Mouse (Mus musculus): Measurements from ENCODE around the gene Rab37. TPM values are rescaled to one million over a fixed set of nuclear protein-coding genes. Genes with fewer than 3 reads are reported as not detected.

Rab37 gene
- polyA plus RNA-seq, 1 experiment from 2014 or later = 0.99 TPM

DNA sequence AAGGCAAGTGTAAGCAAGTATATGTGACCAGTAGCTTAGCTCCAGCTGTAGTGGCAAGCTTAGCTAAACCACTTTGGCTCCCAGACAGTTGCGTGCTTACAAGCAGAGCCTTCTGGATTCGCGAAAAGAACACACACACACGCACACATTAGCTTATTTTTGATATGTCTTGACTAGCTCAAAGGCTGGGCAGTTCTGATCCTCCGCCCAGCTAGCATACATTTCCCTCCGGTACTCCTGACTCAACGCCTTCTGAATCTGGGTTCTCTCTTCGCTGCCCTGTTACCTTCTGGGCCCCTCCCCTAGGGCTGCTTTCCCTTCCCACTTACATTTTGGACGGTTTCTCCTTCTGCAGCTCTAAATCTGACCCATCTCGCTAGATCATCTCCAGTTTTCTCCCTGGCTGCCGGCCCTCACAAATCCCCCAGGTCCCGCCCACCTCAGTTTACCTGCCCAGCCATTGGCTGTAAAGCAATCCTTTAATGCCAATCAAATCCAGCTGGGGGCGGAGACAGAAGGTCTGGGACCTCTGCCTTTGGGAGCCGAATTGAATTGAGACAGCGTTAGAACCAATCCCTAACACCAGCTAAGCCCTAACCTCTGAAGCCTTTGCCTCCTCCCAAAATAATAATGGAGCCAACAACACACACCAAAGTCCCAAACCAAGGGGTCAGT, 60.7 kb downstream of the Rab37 start:
- ATAC-seq (ENCODE audit: low FRiP score) = peak; percentile 77
- Histone ChIP-seq H3K4me3 (peak overlapping the region; percentile 38), H3K27ac (peak overlapping the region; percentile 18; the same call in 1 of the 2 replicates), H3K27me3 (peaks cover 45% of the 10 kb centered on the region), H3K9me3 (no peaks in the 10 kb centered on the region), H3K9ac (peak overlapping the region; percentile 72), H3K4me1 (replicated peaks) (peaks cover 33% of the 10 kb centered on the region), H3K36me3 (no peaks in the 10 kb centered on the region), H3K4me2 (peak overlapping the region; percentile 58)
- whole genome bisulfite sequencing = 11% methylated on average over 15 of the region's 15 CpGs

GRCm38 (mm10) chr11:115153088-115153487, 61.9 kb downstream of the Rab37 start:
- Histone ChIP-seq H3K27me3 (peaks cover 56% of the 10 kb centered on the region), H3K9ac (no peak overlapping the region), H3K9me3 (no peaks in the 10 kb centered on the region), H3K36me3 (no peaks in the 10 kb centered on the region), H3K4me1 (replicated peaks) (peaks cover 34% of the 10 kb centered on the region), H3K4me2 (no peak overlapping the region), H3K4me3 (no peak overlapping the region), H3K27ac (no peak overlapping the region)
- ATAC-seq (ENCODE audit: low FRiP score) = no peak
- 81% methylated on average over 9 of the region's 9 CpGs for WGBS

- Histone ChIP-seq H3K27ac (no peak overlapping the region), H3K4me1 (replicated peaks) (peaks cover 40% of the 10 kb centered on the region), H3K9ac (0 out of 2 replicates have a peak overlapping the region, but pooled peaks have one; percentile 2), H3K27me3 (peaks cover 62% of the 10 kb centered on the region), H3K36me3 (no peaks in the 10 kb centered on the region), H3K4me2 (peak overlapping the region; percentile 43), H3K9me3 (no peaks in the 10 kb centered on the region), H3K4me3 (peak overlapping the region; percentile 32)
- ATAC-seq (ENCODE audit: low FRiP score) = peak; percentile 38
- under 1% methylated on average over 35 of the region's 35 CpGs for WGBS
These were observed 62.6 kb downstream of the Rab37 start for GRCm38 (mm10) chr11:115153699-115154292.

DNA sequence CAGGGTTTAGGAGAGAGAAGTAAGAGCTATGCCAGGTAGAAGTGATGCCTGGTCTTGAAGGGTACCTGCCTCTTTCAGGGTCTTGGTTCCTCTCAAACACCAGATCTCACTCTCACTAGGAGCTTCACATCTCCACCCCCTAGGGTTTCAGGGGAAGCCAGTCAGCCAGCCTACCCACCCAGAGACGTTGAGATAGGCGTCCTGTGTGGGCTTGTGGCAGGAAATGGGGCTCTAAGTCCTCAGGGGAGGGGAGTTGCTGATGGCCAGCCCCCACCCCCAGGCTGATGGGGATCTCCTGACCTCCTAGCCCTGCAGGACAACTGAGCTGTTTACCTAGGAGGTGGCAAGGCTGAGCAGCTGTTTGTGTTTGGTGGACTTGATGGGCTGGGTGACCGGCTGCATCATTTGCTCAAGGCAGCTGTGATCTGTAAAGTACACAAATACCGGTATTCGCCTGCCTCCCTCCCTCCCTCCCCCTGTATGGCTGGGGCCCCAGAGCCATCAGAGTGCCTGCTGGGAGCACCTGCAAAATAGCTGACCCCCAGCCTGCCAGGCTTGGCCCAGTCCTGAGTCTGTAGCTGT, 63.9 kb downstream of the Rab37 start:
- 32% methylated on average over 5 of the region's 5 CpGs for WGBS
- no peak overlapping the region for H3K27ac ChIP-seq
- H3K4me1 ChIP-seq (replicated peaks) = peaks cover 41% of the 10 kb centered on the region
- H3K9ac ChIP-seq = no peak overlapping the region
- no peak overlapping the region for H3K4me2 ChIP-seq
- no peaks in the 10 kb centered on the region for H3K9me3 ChIP-seq
- peaks cover 71% of the 10 kb centered on the region for H3K27me3 ChIP-seq
- no peak overlapping the region for H3K4me3 ChIP-seq
- H3K36me3 ChIP-seq = no peaks in the 10 kb centered on the region
- ATAC-seq (ENCODE audit: low FRiP score) = no peak

DNA sequence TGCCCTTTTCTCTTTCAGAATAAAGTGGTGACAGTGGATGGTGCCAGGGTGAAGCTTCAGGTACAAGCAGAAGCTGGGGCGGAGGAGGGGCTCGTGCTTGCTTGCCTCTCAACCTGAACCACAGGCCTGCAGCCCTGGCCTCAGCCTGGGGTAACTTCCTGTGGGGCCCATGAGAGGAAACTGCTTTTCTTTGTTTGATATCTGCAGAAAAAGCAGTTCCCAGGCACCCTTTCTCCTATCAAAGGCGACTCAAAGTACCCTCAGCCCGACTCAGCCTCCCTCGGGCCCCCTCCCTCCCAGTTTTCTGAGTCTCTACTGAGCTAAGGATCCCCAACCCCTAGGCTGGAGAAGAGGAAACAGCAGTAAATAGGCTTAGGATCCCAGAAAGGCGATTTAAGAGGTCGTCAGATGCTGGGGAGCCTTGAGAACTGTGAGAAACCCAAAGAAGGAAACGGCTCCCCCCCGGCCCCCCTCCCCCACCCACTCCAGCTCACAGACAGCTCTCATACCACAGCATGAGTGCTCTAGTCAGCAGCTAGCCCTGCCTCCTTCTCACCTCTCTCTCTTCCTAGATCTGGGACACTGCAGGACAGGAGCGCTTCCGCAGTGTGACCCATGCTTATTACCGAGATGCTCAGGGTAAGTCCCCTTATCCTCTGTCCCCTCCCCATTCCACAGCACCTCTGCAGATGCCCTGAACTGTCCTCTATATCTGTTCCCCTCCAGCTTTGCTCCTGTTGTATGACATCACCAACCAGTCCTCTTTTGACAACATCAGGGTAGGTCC, 66.9 kb downstream of the Rab37 start:
- H3K36me3 ChIP-seq = no peaks in the 10 kb centered on the region
- peaks cover 42% of the 10 kb centered on the region for H3K4me1 ChIP-seq (replicated peaks)
- H3K4me2 ChIP-seq = no peak overlapping the region
- ATAC-seq (ENCODE audit: low FRiP score) = no peak
- no peaks in the 10 kb centered on the region for H3K9me3 ChIP-seq
- H3K9ac ChIP-seq = no peak overlapping the region
- H3K27ac ChIP-seq = no peak overlapping the region
- peaks cover 89% of the 10 kb centered on the region for H3K27me3 ChIP-seq
- no peak overlapping the region for H3K4me3 ChIP-seq
- 41% methylated on average over 12 of the region's 12 CpGs for WGBS

DNA sequence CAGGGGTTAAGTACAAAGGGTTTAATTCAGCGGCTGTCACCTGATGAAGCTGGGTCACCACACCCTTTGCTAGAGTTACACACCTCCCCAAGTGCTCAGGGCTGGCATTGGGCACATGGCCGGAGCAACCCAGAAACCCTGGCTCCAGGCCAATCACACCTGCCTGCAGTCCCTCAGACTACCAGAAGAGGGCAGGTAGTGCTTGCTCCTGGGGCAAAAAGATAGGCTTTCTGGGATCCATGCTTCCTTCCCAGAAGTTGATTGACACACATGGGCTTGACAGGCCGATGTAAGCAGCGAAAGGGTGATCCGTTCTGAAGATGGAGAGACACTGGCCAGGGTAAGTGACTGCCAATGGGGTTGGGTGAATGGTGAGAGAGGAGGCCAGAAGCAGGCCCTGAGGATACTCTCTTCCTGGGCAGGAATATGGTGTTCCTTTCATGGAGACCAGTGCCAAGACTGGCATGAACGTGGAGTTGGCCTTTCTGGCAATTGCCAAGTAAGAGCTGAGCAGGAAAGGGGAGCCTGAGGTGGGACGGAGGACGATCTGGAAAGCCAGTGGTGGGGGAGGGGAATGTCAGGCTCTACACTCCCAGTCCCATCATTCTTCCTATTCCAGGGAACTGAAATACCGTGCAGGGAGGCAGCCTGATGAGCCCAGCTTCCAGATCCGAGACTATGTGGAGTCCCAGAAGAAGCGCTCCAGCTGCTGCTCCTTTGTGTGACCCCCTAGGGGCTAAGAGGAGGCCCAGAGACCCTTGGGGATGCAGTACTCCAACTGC, 69.0 kb downstream of the Rab37 start:
- Histone ChIP-seq H3K9me3 (no peaks in the 10 kb centered on the region), H3K4me1 (replicated peaks) (peaks cover 47% of the 10 kb centered on the region), H3K27me3 (peaks cover 89% of the 10 kb centered on the region), H3K27ac (no peak overlapping the region), H3K36me3 (no peaks in the 10 kb centered on the region), H3K4me2 (no peak overlapping the region), H3K4me3 (no peak overlapping the region), H3K9ac (no peak overlapping the region)
- ATAC-seq (ENCODE audit: low FRiP score) = no peak
- WGBS = 44% methylated on average over 11 of the region's 11 CpGs

DNA sequence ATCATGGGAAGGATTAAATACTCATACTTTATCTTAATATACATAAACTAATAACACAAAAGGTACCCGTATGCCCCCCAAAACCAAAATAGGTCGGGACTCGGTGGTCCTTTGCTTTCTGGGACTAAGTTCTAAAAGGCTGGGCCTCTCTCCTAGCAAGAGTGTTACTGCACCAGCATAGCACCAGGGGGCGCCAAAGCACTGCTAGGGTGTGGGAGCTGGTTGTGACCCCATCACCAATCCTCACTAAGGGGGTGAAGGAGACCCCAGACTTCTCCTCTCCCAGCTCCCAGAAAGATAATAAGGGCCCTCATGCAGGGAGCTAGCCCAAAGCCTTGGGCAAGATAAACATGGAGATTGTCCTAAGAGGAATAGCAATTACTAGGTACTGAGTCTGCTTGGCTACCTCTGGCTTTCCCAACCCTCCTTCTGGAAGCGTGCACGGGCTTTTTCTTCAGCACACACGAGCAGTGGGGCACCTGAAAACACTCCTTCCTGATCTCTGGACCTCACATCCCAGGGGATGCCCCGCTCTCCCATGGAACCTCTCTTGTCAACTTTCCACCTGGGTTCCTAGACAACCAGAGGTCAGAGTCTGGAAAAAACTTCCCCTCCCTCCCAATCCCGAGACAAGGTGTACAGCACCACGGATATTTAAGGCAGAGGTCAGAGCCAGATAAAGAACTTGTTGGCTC, 69.8 kb downstream of the Rab37 start:
- Histone ChIP-seq H3K4me3 (no peak overlapping the region), H3K9ac (no peak overlapping the region), H3K27me3 (peaks cover 89% of the 10 kb centered on the region), H3K27ac (no peak overlapping the region), H3K36me3 (no peaks in the 10 kb centered on the region), H3K9me3 (no peaks in the 10 kb centered on the region), H3K4me1 (replicated peaks) (peaks cover 55% of the 10 kb centered on the region), H3K4me2 (no peak overlapping the region)
- WGBS = 30% methylated on average over 10 of the region's 10 CpGs
- ATAC-seq (ENCODE audit: low FRiP score) = no peak

DNA sequence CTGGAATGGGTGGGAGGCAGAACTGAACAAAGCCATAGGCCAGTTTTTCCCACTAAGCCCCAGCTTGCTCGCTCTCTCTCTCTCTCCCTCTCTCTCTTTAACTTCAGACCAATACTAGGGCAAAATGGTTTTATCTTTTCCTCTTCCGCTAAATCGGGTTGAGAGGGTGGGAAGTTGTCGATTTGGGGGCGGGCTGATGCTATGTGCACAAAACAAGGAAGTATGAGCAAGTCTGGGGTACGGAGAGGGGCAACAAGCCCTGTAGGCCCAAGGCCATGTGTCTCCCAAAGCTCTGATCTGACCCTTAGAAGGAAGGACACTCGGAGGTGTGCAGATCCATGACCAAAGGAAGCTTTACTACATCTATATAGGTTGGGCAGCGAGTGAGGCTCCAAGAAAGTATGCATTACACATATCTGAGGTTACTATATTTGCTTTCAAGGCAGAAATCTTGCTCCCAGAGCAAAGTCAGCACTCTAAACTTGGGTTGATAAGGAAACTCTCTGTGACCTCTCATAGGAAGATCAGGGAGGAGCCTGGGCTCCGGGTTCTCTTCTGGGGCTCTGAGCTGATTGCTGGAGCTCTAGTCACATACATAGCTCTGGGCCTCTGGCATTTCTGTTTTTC, 70.5 kb downstream of the Rab37 start:
- peaks cover 55% of the 10 kb centered on the region for H3K4me1 ChIP-seq (replicated peaks)
- 70% methylated on average over 9 of the region's 9 CpGs for WGBS
- ATAC-seq (ENCODE audit: low FRiP score) = no peak
- no peaks in the 10 kb centered on the region for H3K36me3 ChIP-seq
- peaks cover 87% of the 10 kb centered on the region for H3K27me3 ChIP-seq
- no peaks in the 10 kb centered on the region for H3K9me3 ChIP-seq
- H3K9ac ChIP-seq = no peak overlapping the region
- no peak overlapping the region for H3K4me3 ChIP-seq
- no peak overlapping the region for H3K4me2 ChIP-seq
- H3K27ac ChIP-seq = no peak overlapping the region

- Histone ChIP-seq H3K36me3 (no peaks in the 10 kb centered on the region), H3K4me2 (peak overlapping the region; percentile 68), H3K4me1 (replicated peaks) (peaks cover 55% of the 10 kb centered on the region), H3K27me3 (peaks cover 82% of the 10 kb centered on the region), H3K9me3 (no peaks in the 10 kb centered on the region), H3K4me3 (0 out of 2 replicates have a peak overlapping the region, but pooled peaks have one; percentile 56), H3K27ac (no peak overlapping the region), H3K9ac (no peak overlapping the region)
- ATAC-seq (ENCODE audit: low FRiP score) = no peak
- WGBS = 22% methylated on average over 9 of the region's 9 CpGs
These were observed 71.0 kb downstream of the Rab37 start for GRCm38 (mm10) chr11:115162205-115162601.

- H3K4me3 ChIP-seq = peak within 1 kb of the TSS; percentile 56
- H3K9ac ChIP-seq = peak within 1 kb of the TSS; percentile 74
- under 1% methylated on average over 47 of the region's 47 CpGs for WGBS
- peaks cover 78% of the 10 kb centered on the region for H3K27me3 ChIP-seq
- H3K4me1 ChIP-seq (replicated peaks) = peaks cover 55% of the 10 kb centered on the region
- peak within 1 kb of the TSS; percentile 68 for H3K4me2 ChIP-seq
- ATAC-seq (ENCODE audit: low FRiP score) = peak; percentile 93
- no peaks in the 10 kb centered on the region for H3K36me3 ChIP-seq
- no peaks in the 10 kb centered on the region for H3K9me3 ChIP-seq
- H3K27ac ChIP-seq = peak within 1 kb of the TSS; percentile 64; the same call in 1 of the 2 replicates
These were observed 71.7 kb downstream of the Rab37 start, which contains the start of gene Slc9a3r1 for GRCm38 (mm10) chr11:115162832-115163480. Gene Slc9a3r1 (plus strand): TSS chr11:115163341.
